Mouse (Mus musculus): ENCODE data around the gene Vash1. TPM values are rescaled to one million over a fixed set of nuclear protein-coding genes. Genes with fewer than 3 reads are reported as not detected.

Gene Vash1
- polyA plus RNA-seq, 1 experiment from 2014 or later: 34.0 TPM

Other genes starting within 250 kb of the Vash1 start
- 11.3 and 11.5 TPM in 2 replicates for gene Angel1, start 47.8 kb downstream of the Vash1 start, polyA plus RNA-seq (2014; fragmentation: Nextera tagmentation; extraction: Ambion mirVana)
- gene Lrrc74a, start 55.7 kb downstream of the Vash1 start, polyA plus RNA-seq (2014; fragmentation: Nextera tagmentation; extraction: Ambion mirVana): not detected in 2 replicates
- gene Irf2bpl, start 206.1 kb downstream of the Vash1 start, polyA plus RNA-seq (2014; fragmentation: Nextera tagmentation; extraction: Ambion mirVana): 71.6 and 80.2 TPM in 2 replicates

All from midbrain, embryonic 14.5 days (tissue).